Mouse (Mus musculus) kidney, postnatal 4 days (tissue): ENCODE measurements around the gene Dusp18.

Experiments
- DNase-seq, 2 experiments: peaks; one replicate each; pipeline ENCODE4 v3.0.0; 2021; ENCODE audit warnings: mixed read lengths in 2 of 2

The Dusp18 gene

GRCm38 (mm10) chr11:3931511-3932211, 36.6 kb downstream of the Dusp18 start, which contains the start of gene Tcn2:
TSS of gene Tcn2 (minus strand) at chr11:3932159.
- DNase-seq: peak; percentile 87 to 93

DNA sequence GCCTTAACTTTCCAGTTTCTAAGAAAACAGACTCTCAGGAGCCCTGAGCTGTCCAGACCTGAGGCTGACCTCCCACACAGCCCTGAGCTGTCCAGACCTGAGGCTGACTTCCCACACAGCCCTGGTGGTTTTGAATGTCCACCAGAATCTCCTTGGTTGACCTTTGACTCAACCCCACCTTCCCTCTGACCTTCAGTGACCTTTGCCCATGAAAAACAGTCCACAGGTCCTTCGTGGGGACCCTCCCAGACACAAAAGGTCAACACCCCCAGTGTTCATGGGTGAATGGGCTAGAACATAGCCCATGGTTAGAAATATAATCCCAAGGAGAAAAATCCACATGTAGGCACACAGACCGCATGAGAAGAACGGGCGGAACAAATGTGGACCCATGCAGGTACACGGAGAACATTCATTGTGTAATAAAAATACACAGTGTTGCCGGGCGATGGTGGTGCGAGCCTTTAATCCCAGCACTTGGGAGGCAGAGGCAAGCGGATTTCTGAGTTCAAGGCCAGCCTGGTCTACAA, 38.8 kb downstream of the Dusp18 start:
- DNase-seq: no peak

GRCm38 (mm10) chr11:3935135-3935534, 40.1 kb downstream of the Dusp18 start:
- DNase-seq: no peak

DNA sequence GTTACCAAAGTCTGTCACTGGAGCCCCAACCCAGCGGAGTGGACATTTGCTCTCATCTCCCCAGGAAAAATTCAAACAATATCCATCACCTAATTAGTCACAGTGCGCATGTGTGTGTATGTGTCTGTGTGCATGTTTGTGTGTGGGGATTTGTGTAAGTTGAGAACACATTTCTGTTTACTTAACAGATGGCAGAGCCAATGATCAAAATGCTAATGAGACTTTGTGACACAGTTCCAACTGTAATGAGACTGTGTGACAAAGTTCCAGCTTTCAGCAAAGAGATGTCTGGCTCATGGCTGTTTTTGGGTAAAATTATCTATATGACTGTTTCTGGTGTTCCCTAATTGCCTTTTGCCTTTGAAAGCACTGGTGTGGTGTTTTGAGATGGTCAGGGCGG, 41.3 kb downstream of the Dusp18 start:
- no peak for DNase-seq

GRCm38 (mm10) chr11:3937321-3937874, 42.4 kb downstream of the Dusp18 start:
- peak; percentile 11 to 26 for DNase-seq

- DNase-seq: no peak
These were observed 46.3 kb downstream of the Dusp18 start for GRCm38 (mm10) chr11:3941371-3941770.

- no peak for DNase-seq
These were observed 51.3 kb downstream of the Dusp18 start for GRCm38 (mm10) chr11:3946386-3946785.
